Mouse (Mus musculus) CH12.LX (cell line): ENCODE results near the gene Tmem251. TPM values are rescaled to one million over a fixed set of nuclear protein-coding genes. Genes with fewer than 3 reads are reported as not detected.

ENCODE experiments used
- DNase-seq: peaks from one replicate; pipeline ENCODE4 v3.0.0-alpha.2; 2013; ENCODE audit errors: extremely low read depth
- H3K27ac ChIP-seq: 2 replicates; pipeline ENCODE4 v1.5.1; 2012; ENCODE audit warnings: low read depth, mild to moderate bottlenecking, control low read depth, moderate library complexity; ENCODE audit not compliant: insufficient read depth
- H3K27me3 ChIP-seq: replicated peaks from 2 replicates; pipeline ENCODE3; 2012; ENCODE audit warnings: inconsistent platforms
- H3K36me3 ChIP-seq, 2 experiments: replicated peaks in 1 of 2; 2 replicates each; pipeline versions ENCODE3 to v1.6.1; 2012; ENCODE audit warnings: inconsistent platforms in 1 of 2, low read length in 1 of 2, mild to moderate bottlenecking in 1 of 2, mixed read lengths in 1 of 2, moderate library complexity in 1 of 2; ENCODE audit not compliant: control insufficient read depth in 1 of 2, insufficient read depth in 1 of 2
- H3K4me1 ChIP-seq, 2 experiments: 2 replicates each; pipeline ENCODE4 v1.6.1; 2012; ENCODE audit warnings: inconsistent platforms in 1 of 2, moderate library complexity in 1 of 2; ENCODE audit not compliant: insufficient read depth in 2 of 2, control insufficient read depth in 1 of 2
- H3K4me2 ChIP-seq: 2 replicates; pipeline ENCODE4 v1.6.1; 2012; ENCODE audit warnings: low read depth, mild to moderate bottlenecking, control low read depth; ENCODE audit not compliant: poor library complexity, insufficient read depth, severe bottlenecking
- H3K4me3 ChIP-seq, 3 experiments: fragments of 150-350 bp in 1 of 3; sonication (generic) in 1 of 3; replicated peaks in 1 of 3; 2 replicates each; pipeline versions ENCODE3 to v1.5.1; 2011 to 2012; ENCODE audit warnings: low read depth in 2 of 3, low read length in 2 of 3, mild to moderate bottlenecking in 2 of 3, moderate library complexity in 2 of 3, control low read depth in 1 of 3, improper control_type of control experiment in 1 of 3, inconsistent platforms in 1 of 3, mixed read lengths in 1 of 3; ENCODE audit not compliant: poor library complexity in 1 of 3
- H3K79me2 ChIP-seq: replicated peaks from 2 replicates; pipeline ENCODE4 v1.6.1; 2012; ENCODE audit warnings: mild to moderate bottlenecking, moderate library complexity; ENCODE audit not compliant: control insufficient read depth, poor library complexity, insufficient read depth, severe bottlenecking; ENCODE audit errors: extremely low read depth
- H3K9ac ChIP-seq: 2 replicates; pipeline ENCODE4 v1.6.1; 2012; ENCODE audit warnings: low read depth, mild to moderate bottlenecking, control low read depth, moderate library complexity; ENCODE audit not compliant: insufficient read depth
- H3K9me3 ChIP-seq: replicated peaks from 2 replicates; pipeline ENCODE3; 2012; ENCODE audit warnings: low read length, inconsistent platforms, mixed read lengths
- CHD1 ChIP-seq: IDR thresholded peaks from 2 replicates; pipeline ENCODE4 v1.6.1; 2012; ENCODE audit warnings: low read depth, low read length, improper control_type of control experiment, inconsistent platforms
- E2F4 ChIP-seq: IDR thresholded peaks from 2 replicates; pipeline ENCODE4 v1.6.1; 2011; ENCODE audit warnings: low read depth, low read length, improper control_type of control experiment; ENCODE audit not compliant: insufficient replicate concordance
- ELF1 ChIP-seq: IDR thresholded peaks from 2 replicates; pipeline ENCODE4 v1.6.1; 2014; ENCODE audit warnings: low read depth, mild to moderate bottlenecking, inconsistent platforms, low read length, improper control_type of control experiment
- HCFC1 ChIP-seq: IDR thresholded peaks from 2 replicates; pipeline ENCODE4 v1.6.1; 2012; ENCODE audit warnings: low read depth, mild to moderate bottlenecking, inconsistent platforms, low read length, improper control_type of control experiment
- IRF4 ChIP-seq: IDR thresholded peaks from 2 replicates; pipeline ENCODE4 v1.6.1; 2014; ENCODE audit warnings: low read depth, mild to moderate bottlenecking, inconsistent platforms, low read length, improper control_type of control experiment
- JUND ChIP-seq: conservative IDR thresholded peaks from 2 replicates; pipeline ENCODE4 v1.6.1; 2011; ENCODE audit warnings: low read depth, low read length, improper control_type of control experiment
- MAFK ChIP-seq: IDR thresholded peaks from 2 replicates; pipeline ENCODE4 v1.6.1; 2011; ENCODE audit warnings: low read length, improper control_type of control experiment; ENCODE audit not compliant: insufficient replicate concordance
- MAZ ChIP-seq: IDR thresholded peaks from 2 replicates; pipeline ENCODE4 v1.6.1; 2012; ENCODE audit warnings: low read depth, mild to moderate bottlenecking, inconsistent platforms, low read length, improper control_type of control experiment, moderate library complexity
- MEF2A ChIP-seq: IDR thresholded peaks from 2 replicates; pipeline ENCODE4 v1.6.1; 2014; ENCODE audit warnings: low read depth, mild to moderate bottlenecking, inconsistent platforms, low read length, improper control_type of control experiment, borderline replicate concordance
- MYC ChIP-seq: IDR thresholded peaks from 2 replicates; pipeline ENCODE4 v1.6.1; 2011; ENCODE audit warnings: low read depth, mild to moderate bottlenecking, improper control_type of control experiment, low read length
- NELFE ChIP-seq: IDR thresholded peaks from 2 replicates; pipeline ENCODE4 v1.6.1; 2011; ENCODE audit warnings: low read depth, low read length, improper control_type of control experiment
- POLR2A ChIP-seq: IDR thresholded peaks from 2 replicates; pipeline ENCODE4 v1.6.1; 2011; ENCODE audit warnings: low read depth, mild to moderate bottlenecking, improper control_type of control experiment, low read length
- RCOR1 ChIP-seq: conservative IDR thresholded peaks from 2 replicates; pipeline ENCODE4 v1.6.1; 2012; ENCODE audit warnings: low read depth, mild to moderate bottlenecking, inconsistent platforms, low read length, improper control_type of control experiment
- SMC3 ChIP-seq: IDR thresholded peaks from 2 replicates; pipeline ENCODE4 v1.6.1; 2011; ENCODE audit warnings: low read depth, low read length, improper control_type of control experiment
- TCF12 ChIP-seq: IDR thresholded peaks from 2 replicates; pipeline ENCODE4 v1.6.1; 2014; ENCODE audit warnings: low read depth, mild to moderate bottlenecking, inconsistent platforms, low read length, improper control_type of control experiment
- UBTF ChIP-seq: IDR thresholded peaks from 2 replicates; pipeline ENCODE4 v1.6.1; 2012; ENCODE audit warnings: low read depth, mild to moderate bottlenecking, inconsistent platforms, low read length, improper control_type of control experiment, moderate library complexity
- USF1 ChIP-seq: IDR thresholded peaks from 2 replicates; pipeline ENCODE4 v1.6.1; 2014; ENCODE audit warnings: low read depth, mild to moderate bottlenecking, inconsistent platforms, low read length, improper control_type of control experiment
- ZKSCAN1 ChIP-seq: IDR thresholded peaks from 2 replicates; pipeline ENCODE4 v1.6.1; 2012; ENCODE audit warnings: low read depth, inconsistent platforms, low read length, improper control_type of control experiment, borderline replicate concordance
- dilution Hi-C: fragments of 300-500 bp; cut with MboI; formaldehyde crosslinking; loops from 2 replicates; pipeline ENCODE4 v1.14.3; 2020; ENCODE audit warnings: low sequenced_read_pairs; ENCODE audit not compliant: extremely low pct_unique_long_range_greater_than_20kb, extremely low pct_ligation_motif_present
- in situ Hi-C: fragments of 300-500 bp; cut with MboI; formaldehyde crosslinking; loops from 3 replicates; pipeline ENCODE4 v1.14.3; 2019; ENCODE audit warnings: low sequenced_read_pairs, low pct_ligation_motif_present, low pct_unique_long_range_greater_than_20kb, mixed read lengths
- polyA plus RNA-seq: library from polyadenylated mRNA; unstranded; fragments of >175 nt; gene quantifications from 2 replicates; pipeline ENCODE4 v1.2.1, GENCODE M21; 2012; ENCODE audit warnings: low read depth; ENCODE audit not compliant: insufficient read length
- total RNA-seq, 2 experiments: library from RNA; depleted of rRNA; stranded (reverse); fragments of 300-350 nt in 1 of 2; fragments of >200 nt in 1 of 2; gene quantifications; 2 replicates each; pipeline ENCODE4 v1.2.3; 2012 to 2014

The Tmem251 gene
- total and polyA plus RNA-seq, 3 experiments, result 3.9 to 13.9 (median 11.1) TPM

DNA sequence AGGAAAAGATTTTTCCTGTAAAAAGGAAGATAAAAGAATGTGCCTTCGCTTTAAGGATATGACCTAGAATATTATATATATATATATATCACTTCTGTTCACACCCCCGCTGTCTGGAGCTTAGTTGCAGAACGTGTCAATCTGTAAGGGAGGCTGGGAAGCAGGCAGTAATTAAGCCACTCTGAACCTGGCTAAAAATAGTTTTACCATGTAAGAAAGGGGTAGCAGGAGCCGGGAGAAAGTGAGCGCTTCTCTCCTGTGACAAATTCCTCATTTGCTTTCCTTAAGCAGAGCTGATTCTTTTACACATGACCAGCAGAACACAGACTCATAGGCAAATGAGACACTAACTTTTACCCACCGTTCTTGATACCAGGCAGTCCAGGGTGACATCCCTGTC lies 19.7 kb upstream of the Tmem251 start (continued):
- no peak for TF ChIP-seq SMC3
- TF ChIP-seq, all 38 proteins: peak for 0

- H3K79me2 ChIP-seq, result no peaks in the 10 kb centered on the region
- no peaks in the 10 kb centered on the region for H3K9me3 ChIP-seq
- peak; percentile 40; the same call in 1 of the 2 replicates for TF ChIP-seq MAFK
- no peak for TF ChIP-seq IRF4
- TF ChIP-seq, all 38 proteins: peak for 1
- H3K27me3 ChIP-seq, result no peaks in the 10 kb centered on the region
- no peaks in the 10 kb centered on the region for H3K36me3 ChIP-seq
- H3K4me2 ChIP-seq, result no peak overlapping the region
- dilution Hi-C loops, result no loop called here
- H3K4me3 ChIP-seq, result no peak overlapping the region
- in situ Hi-C loops, result no loop called here
- peaks cover 0 to 5% of the 10 kb centered on the region in 2 experiments; a peak in 2 of 4 replicates for H3K4me1 ChIP-seq
- no peak for DNase-seq
- no peak overlapping the region for H3K27ac ChIP-seq
- no peak overlapping the region for H3K9ac ChIP-seq
Observed at GRCm38 (mm10) chr12:102725146-102725545, 18.4 kb upstream of the Tmem251 start.

DNA sequence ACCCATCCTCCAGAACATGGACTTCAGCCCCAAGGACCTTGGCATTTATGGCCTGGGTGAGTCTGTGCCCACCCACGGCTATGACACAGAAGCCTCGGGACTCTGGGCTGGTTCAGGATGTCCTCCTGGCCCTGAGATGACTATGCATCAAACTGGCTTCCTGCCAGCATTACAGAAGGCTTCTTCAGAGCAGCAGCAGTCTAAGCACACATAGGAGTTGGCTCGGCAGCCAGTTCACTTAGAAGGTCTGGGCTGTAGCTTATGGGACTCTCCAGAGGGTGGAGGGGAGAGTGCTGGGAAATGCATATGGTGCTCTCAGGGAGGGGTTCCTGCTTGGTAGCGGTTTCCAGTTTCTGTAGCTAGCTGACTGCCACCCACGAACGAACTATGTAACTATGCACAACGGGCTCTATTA lies 17.8 kb upstream of the Tmem251 start:
- no peak overlapping the region for H3K27ac ChIP-seq

DNA sequence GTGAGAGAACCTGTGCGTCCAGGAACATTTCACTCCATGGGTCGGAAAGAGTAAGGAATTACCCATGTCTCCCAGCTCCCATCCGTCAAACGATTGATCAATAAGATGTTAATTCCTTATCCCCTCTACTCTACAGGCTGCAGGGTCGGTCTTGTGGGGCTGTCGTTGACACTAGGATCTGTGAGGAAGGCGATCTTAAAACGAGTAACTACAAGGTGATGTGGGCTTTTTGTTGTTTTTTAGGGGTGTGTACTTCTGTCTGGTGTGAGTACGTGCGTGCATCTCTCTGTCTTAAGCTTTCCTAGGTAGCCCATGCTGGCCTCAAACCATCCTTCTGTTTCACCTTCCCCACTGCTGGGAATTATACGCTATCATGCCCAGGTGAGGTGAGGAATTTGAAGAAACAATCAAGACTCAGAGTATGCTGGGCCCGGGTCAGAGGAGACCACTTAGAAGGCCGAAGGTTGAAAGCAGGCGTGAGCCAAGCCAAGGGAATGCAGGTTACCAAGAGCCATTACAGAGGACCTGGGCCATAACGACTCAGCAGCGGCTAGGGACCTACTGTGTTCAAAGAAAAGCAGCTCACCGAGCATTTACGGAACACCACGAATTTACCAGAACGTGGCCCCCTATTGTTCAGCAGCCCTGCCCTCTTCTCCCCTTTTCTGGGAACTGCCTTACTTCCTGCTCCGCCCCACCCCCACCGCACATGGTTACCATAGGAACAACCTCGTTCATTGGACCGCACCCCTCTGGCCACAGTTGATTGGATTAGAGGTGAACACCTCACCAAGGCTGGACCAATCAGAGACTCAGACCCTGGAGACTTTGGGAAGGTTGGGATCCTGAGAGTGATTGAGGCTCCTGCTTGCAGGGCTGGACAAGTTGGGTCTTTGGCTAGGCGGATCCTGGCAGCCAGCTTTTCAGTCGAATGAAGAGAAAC lies 13.4 kb upstream of the Tmem251 start:
- Histone ChIP-seq H3K9me3 (no peaks in the 10 kb centered on the region), H3K36me3 (no peaks in the 10 kb centered on the region), H3K27me3 (no peaks in the 10 kb centered on the region), H3K79me2 (no peaks in the 10 kb centered on the region), H3K27ac (no peak overlapping the region), H3K4me1 (peaks cover 0 to 11% of the 10 kb centered on the region in 2 experiments; a peak in 2 of 4 replicates), H3K4me3 (no peak overlapping the region), H3K9ac (no peak overlapping the region), H3K4me2 (no peak overlapping the region)
- in situ Hi-C loops, result no loop called here
- no peak for DNase-seq
- dilution Hi-C loops, result no loop called here
- TF ChIP-seq TCF12, result no peak
- TF ChIP-seq NELFE, result no peak
- TF ChIP-seq E2F4, result no peak
- TF ChIP-seq USF1, result no peak
- TF ChIP-seq JUND, result no peak
- no peak for TF ChIP-seq ZKSCAN1
- TF ChIP-seq SMC3, result no peak

More for the DNA sequence above, 17.8 kb upstream of the Tmem251 start:
- Histone ChIP-seq H3K9me3 (no peaks in the 10 kb centered on the region), H3K79me2 (no peaks in the 10 kb centered on the region), H3K4me2 (no peak overlapping the region), H3K9ac (no peak overlapping the region), H3K36me3 (no peaks in the 10 kb centered on the region), H3K4me3 (no peak overlapping the region), H3K27me3 (no peaks in the 10 kb centered on the region), H3K4me1 (peaks cover 0 to 11% of the 10 kb centered on the region in 2 experiments; a peak in 2 of 4 replicates)
- no peak for DNase-seq
- in situ Hi-C loops, result no loop called here
- TF ChIP-seq POLR2A (no peak), MYC (no peak), RCOR1 (no peak), TCF12 (no peak), CHD1 (no peak), MAZ (no peak), ELF1 (no peak), HCFC1 (no peak), IRF4 (no peak), MEF2A (no peak), UBTF (no peak)
- dilution Hi-C loops, result no loop called here
